Mouse (Mus musculus): ENCODE measurements at regions not wholly inside any gene's neighbourhood (a gene's known extent, or its start where the extent isn't known, plus 50 kb on each side); places are given as distances from the start of the nearest gene placed in this dataset.

DNA sequence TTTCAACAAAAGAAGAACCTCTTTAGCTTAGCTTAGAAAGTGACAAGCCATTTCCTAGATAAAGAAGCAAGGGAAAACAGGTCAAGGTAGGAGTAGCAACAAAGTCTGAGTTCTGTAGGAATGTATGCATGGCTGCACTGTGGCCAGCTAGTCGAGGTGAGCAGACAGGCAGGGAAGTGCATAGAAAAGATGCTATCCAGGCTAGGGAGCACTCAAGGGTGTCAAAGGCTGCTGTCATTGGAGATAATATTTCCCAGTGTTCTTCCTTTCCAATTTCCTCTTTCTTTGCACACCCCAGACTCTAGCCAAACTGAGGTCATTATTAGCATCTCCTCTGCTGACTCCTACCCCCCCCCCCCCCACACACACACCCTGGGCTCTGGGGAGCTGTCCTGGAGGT is 2229.4 kb downstream of the 4930444P10Rik start:
- no peak for TF ChIP-seq CTCF (IDR thresholded peaks at IDR 0.05; ENCODE audit: low read depth, low read length)
- no peak for TF ChIP-seq POLR2A (IDR thresholded peaks at IDR 0.05; ENCODE audit: borderline replicate concordance, low read depth, low read length)

Data from bone marrow macrophage, adult 2 months (primary cell).